Mouse (Mus musculus) intestine, embryonic 15.5 days (tissue): Measurements from ENCODE around the gene Gm7694. TPM values are rescaled to one million over a fixed set of nuclear protein-coding genes. Genes with fewer than 3 reads are reported as not detected.

Source experiments
- ATAC-seq: fragments of 200-750 bp; cut with Nextera tagmentation; 2 replicates; pipeline ENCODE4 v1.8.0; 2017; ENCODE audit warnings: moderate TSS enrichment, moderate library complexity
- H3K27ac ChIP-seq: fragments of 300-500 bp; sonication (generic); 2 replicates; pipeline ENCODE4 v1.5.1; 2015; ENCODE audit warnings: mild to moderate bottlenecking, inconsistent platforms
- H3K27me3 ChIP-seq: fragments of 300-500 bp; sonication (generic); replicated peaks from 2 replicates; pipeline ENCODE4 v1.6.1; 2015; ENCODE audit warnings: inconsistent platforms
- H3K36me3 ChIP-seq: fragments of 300-500 bp; sonication (generic); 2 replicates; pipeline ENCODE4 v1.6.1; 2015; ENCODE audit warnings: inconsistent platforms
- H3K4me1 ChIP-seq: fragments of 300-500 bp; sonication (generic); replicated peaks from 2 replicates; pipeline ENCODE4 v1.6.1; 2015; ENCODE audit warnings: inconsistent platforms
- H3K4me2 ChIP-seq: fragments of 300-500 bp; sonication (generic); replicated peaks from 2 replicates; pipeline ENCODE4 v1.6.1; 2015; ENCODE audit warnings: mild to moderate bottlenecking, inconsistent platforms
- H3K4me3 ChIP-seq: fragments of 300-500 bp; sonication (generic); replicated peaks from 2 replicates; pipeline ENCODE4 v1.5.1; 2015; ENCODE audit warnings: inconsistent platforms
- H3K9ac ChIP-seq: fragments of 300-500 bp; sonication (generic); 2 replicates; pipeline ENCODE4 v1.6.1; 2015; ENCODE audit warnings: inconsistent platforms
- H3K9me3 ChIP-seq: fragments of 300-500 bp; sonication (generic); 2 replicates; pipeline ENCODE4 v1.6.1; 2016; ENCODE audit warnings: inconsistent platforms
- WGBS: fragments of 180-500 bp; shearing (Covaris S2); methylation state at CpG from one replicate; pipeline ENCODE4 v1.1.7; 2015; 5-methylcytosine and 5-hydroxymethylcytosine counted together
- polyA plus RNA-seq: library from polyadenylated mRNA; unstranded; fragments of >200 nt; fragmentation: Nextera tagmentation; extraction: Ambion mirVana; gene quantifications from 2 replicates; pipeline ENCODE4 v1.2.1, GENCODE M21; 2015

The Gm7694 gene
- polyA plus RNA-seq, 1 experiment from 2014 or later, result 2.6 TPM

- no peaks in the 10 kb centered on the region for H3K36me3 ChIP-seq
- H3K9me3 ChIP-seq, result no peaks in the 10 kb centered on the region
These were observed 5.3 kb upstream of the Gm7694 start for GRCm38 (mm10) chr1:170311431-170311830.

GRCm38 (mm10) chr1:170308503-170308902 is 2.4 kb upstream of the Gm7694 start, which contains the start of gene Spata46:
Spata46 (plus strand) TSS chr1:170308803.
- Histone ChIP-seq H3K27me3 (no peaks in the 10 kb centered on the region), H3K9ac (no peak within 1 kb of the TSS), H3K4me1 (no peaks in the 10 kb centered on the region), H3K4me2 (no peak within 1 kb of the TSS), H3K36me3 (no peaks in the 10 kb centered on the region), H3K9me3 (no peaks in the 10 kb centered on the region), H3K4me3 (no peak within 1 kb of the TSS), H3K27ac (no peak within 1 kb of the TSS)
- ATAC-seq, result no peak
- WGBS, result 81% methylated on average over 4 of the region's 4 CpGs

More at GRCm38 (mm10) chr1:170311431-170311830, 5.3 kb upstream of the Gm7694 start:
- H3K4me3 ChIP-seq, result no peak overlapping the region
- WGBS, result 77% methylated on average over 6 of the region's 6 CpGs
- ATAC-seq, result no peak
- no peak overlapping the region for H3K27ac ChIP-seq
- H3K4me1 ChIP-seq, result no peaks in the 10 kb centered on the region
- no peaks in the 10 kb centered on the region for H3K27me3 ChIP-seq
- H3K4me2 ChIP-seq, result no peak overlapping the region
- no peak overlapping the region for H3K9ac ChIP-seq

GRCm38 (mm10) chr1:170305002-170305401 is 1.1 kb downstream of the Gm7694 start:
- Histone ChIP-seq H3K9ac (no peak overlapping the region), H3K27me3 (no peaks in the 10 kb centered on the region), H3K9me3 (no peaks in the 10 kb centered on the region), H3K36me3 (no peaks in the 10 kb centered on the region), H3K27ac (no peak overlapping the region), H3K4me2 (no peak overlapping the region), H3K4me3 (no peak overlapping the region), H3K4me1 (no peaks in the 10 kb centered on the region)
- no peak for ATAC-seq
- 89% methylated on average over 10 of the region's 10 CpGs for WGBS

GRCm38 (mm10) chr1:170303103-170303502 is 3.0 kb downstream of the Gm7694 start:
- Histone ChIP-seq H3K36me3 (no peaks in the 10 kb centered on the region), H3K4me3 (no peak overlapping the region), H3K9me3 (no peaks in the 10 kb centered on the region), H3K27me3 (no peaks in the 10 kb centered on the region), H3K4me2 (no peak overlapping the region), H3K27ac (no peak overlapping the region), H3K9ac (no peak overlapping the region), H3K4me1 (no peaks in the 10 kb centered on the region)
- WGBS, result 89% methylated on average over 6 of the region's 6 CpGs
- ATAC-seq, result no peak

DNA sequence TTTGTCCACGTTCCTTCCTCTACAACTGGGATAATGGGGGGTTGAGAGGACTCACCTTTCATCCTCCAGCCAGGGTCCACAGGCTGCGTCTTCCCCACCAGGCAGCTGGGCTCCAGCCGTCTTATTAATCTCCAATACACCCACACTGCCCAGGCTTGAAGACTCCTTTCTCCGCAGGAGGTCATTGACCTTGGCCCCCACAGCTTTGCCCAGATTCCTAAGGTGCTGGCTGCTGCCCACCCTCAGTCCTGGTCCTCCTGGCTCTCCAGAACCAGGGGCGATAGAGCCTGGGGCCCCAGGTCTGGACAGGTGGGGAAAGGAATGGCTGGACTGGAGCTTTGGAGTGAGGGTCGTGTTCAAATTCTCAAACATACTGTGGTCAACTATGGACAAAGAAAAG is 3.7 kb downstream of the Gm7694 start:
- WGBS, result 83% methylated on average over 6 of the region's 6 CpGs
- H3K27me3 ChIP-seq, result no peaks in the 10 kb centered on the region
- no peaks in the 10 kb centered on the region for H3K36me3 ChIP-seq
- H3K9me3 ChIP-seq, result no peaks in the 10 kb centered on the region
- ATAC-seq, result no peak
- H3K4me2 ChIP-seq, result no peak overlapping the region
- H3K9ac ChIP-seq, result no peak overlapping the region
- no peak overlapping the region for H3K27ac ChIP-seq
- no peak overlapping the region for H3K4me3 ChIP-seq
- H3K4me1 ChIP-seq, result no peaks in the 10 kb centered on the region

DNA sequence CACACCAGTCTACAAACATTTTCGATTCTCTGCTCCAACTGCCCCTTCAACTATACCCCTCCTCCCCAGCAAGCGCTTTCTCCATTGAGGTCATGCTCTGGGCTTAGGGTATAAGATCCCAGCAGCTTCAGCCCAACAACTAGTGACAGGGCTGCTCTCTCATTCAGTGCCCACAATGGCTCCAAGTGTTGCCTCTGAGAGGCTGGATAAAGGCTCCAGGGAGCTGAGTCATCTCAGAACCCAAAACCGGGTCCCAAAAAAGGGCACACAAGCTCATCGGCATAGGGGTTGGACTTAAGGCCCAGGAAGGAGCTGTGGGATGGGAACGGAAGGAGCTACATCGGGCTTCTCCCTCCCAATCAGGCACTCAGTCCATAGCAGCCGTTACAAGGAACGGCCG is 4.4 kb downstream of the Gm7694 start:
- Histone ChIP-seq H3K4me3 (no peak overlapping the region), H3K27ac (no peak overlapping the region), H3K4me2 (no peak overlapping the region), H3K4me1 (no peaks in the 10 kb centered on the region), H3K9ac (no peak overlapping the region), H3K27me3 (no peaks in the 10 kb centered on the region), H3K36me3 (no peaks in the 10 kb centered on the region), H3K9me3 (no peaks in the 10 kb centered on the region)
- 92% methylated on average over 9 of the region's 9 CpGs for WGBS
- no peak for ATAC-seq

DNA sequence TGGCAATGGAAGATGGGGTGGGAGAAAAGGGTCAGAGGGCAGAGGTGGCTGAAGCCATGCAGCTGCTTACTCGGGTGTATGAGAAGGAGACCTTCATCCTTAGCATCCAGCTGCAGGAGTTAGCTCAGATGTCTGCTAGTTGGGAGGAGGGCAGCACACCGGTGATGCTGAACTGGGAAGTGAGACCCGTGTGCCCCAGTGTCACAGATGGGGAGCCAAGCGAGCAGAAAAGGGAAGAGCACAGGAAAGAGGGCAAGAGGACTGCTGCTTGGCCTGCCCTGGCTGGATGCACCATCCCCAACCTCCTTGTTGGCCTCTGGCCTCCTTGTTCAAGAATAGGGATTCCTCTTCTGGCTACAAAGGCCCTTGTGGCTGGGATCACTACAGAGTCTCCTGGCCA is 6.6 kb downstream of the Gm7694 start:
- no peak overlapping the region for H3K27ac ChIP-seq
- H3K4me2 ChIP-seq, result no peak overlapping the region
- WGBS, result 70% methylated on average over 4 of the region's 4 CpGs
- H3K4me1 ChIP-seq, result no peaks in the 10 kb centered on the region
- H3K36me3 ChIP-seq, result no peaks in the 10 kb centered on the region
- ATAC-seq, result no peak
- H3K9me3 ChIP-seq, result no peaks in the 10 kb centered on the region
- no peak overlapping the region for H3K4me3 ChIP-seq
- no peak overlapping the region for H3K9ac ChIP-seq
- no peaks in the 10 kb centered on the region for H3K27me3 ChIP-seq

GRCm38 (mm10) chr1:170294786-170295570 is 11.2 kb downstream of the Gm7694 start:
- 72% methylated on average over 15 of the region's 15 CpGs for WGBS
- Histone ChIP-seq H3K36me3 (no peaks in the 10 kb centered on the region), H3K4me1 (no peaks in the 10 kb centered on the region), H3K27me3 (no peaks in the 10 kb centered on the region), H3K9me3 (no peaks in the 10 kb centered on the region), H3K9ac (no peak overlapping the region), H3K4me3 (no peak overlapping the region), H3K4me2 (no peak overlapping the region), H3K27ac (no peak overlapping the region)
- no peak for ATAC-seq

DNA sequence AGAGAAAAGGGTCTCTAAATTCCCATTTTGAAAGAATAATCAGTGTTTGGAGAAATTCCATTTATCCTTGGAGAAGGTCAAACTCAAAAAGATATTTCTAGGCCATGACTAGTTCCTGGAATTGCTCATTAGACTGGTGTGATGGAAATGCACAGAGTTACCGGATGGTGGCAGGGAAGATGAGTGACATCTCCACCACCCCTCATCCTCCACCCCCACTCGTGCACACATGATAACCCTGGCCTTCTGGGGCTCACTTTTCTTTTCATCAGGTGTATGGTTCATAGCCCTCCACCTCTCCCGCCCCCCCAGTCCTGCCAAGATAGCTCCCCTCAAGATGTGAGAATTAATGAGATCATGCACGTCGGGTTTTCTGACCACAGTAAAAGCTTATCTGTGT is 12.9 kb downstream of the Gm7694 start:
- H3K9ac ChIP-seq, result no peak overlapping the region
- H3K4me1 ChIP-seq, result no peaks in the 10 kb centered on the region
- H3K27ac ChIP-seq, result no peak overlapping the region
- no peaks in the 10 kb centered on the region for H3K36me3 ChIP-seq
- no peak for ATAC-seq
- 79% methylated on average over 5 of the region's 5 CpGs for WGBS
- no peaks in the 10 kb centered on the region for H3K9me3 ChIP-seq
- no peaks in the 10 kb centered on the region for H3K27me3 ChIP-seq
- H3K4me3 ChIP-seq, result no peak overlapping the region
- no peak overlapping the region for H3K4me2 ChIP-seq

- no peak overlapping the region for H3K27ac ChIP-seq
- no peak overlapping the region for H3K4me2 ChIP-seq
- WGBS, result 35% methylated on average over 9 of the region's 9 CpGs
- no peak overlapping the region for H3K9ac ChIP-seq
- no peaks in the 10 kb centered on the region for H3K36me3 ChIP-seq
- no peak overlapping the region for H3K4me3 ChIP-seq
- no peaks in the 10 kb centered on the region for H3K27me3 ChIP-seq
- H3K9me3 ChIP-seq, result no peaks in the 10 kb centered on the region
- ATAC-seq, result no peak
- no peaks in the 10 kb centered on the region for H3K4me1 ChIP-seq
These were observed 13.7 kb downstream of the Gm7694 start for GRCm38 (mm10) chr1:170292239-170292951.

- Histone ChIP-seq H3K4me2 (no peak overlapping the region), H3K9ac (no peak overlapping the region), H3K9me3 (no peaks in the 10 kb centered on the region), H3K4me3 (no peak overlapping the region), H3K4me1 (no peaks in the 10 kb centered on the region), H3K27me3 (no peaks in the 10 kb centered on the region), H3K36me3 (no peaks in the 10 kb centered on the region), H3K27ac (no peak overlapping the region)
- WGBS, result 69% methylated on average over 4 of the region's 4 CpGs
- no peak for ATAC-seq
These were observed 23.6 kb downstream of the Gm7694 start for GRCm38 (mm10) chr1:170282415-170283129.

GRCm38 (mm10) chr1:170277016-170277415 is 29.1 kb downstream of the Gm7694 start, which contains the start of gene Sh2d1b1:
Sh2d1b1 (plus strand) TSS chr1:170277320.
- ATAC-seq, result no peak
- no peaks in the 10 kb centered on the region for H3K4me1 ChIP-seq
- 60% methylated on average over 3 of the region's 3 CpGs for WGBS
- no peak within 1 kb of the TSS for H3K4me3 ChIP-seq
- no peak within 1 kb of the TSS for H3K27ac ChIP-seq
- H3K36me3 ChIP-seq, result no peaks in the 10 kb centered on the region
- no peaks in the 10 kb centered on the region for H3K9me3 ChIP-seq
- H3K9ac ChIP-seq, result no peak within 1 kb of the TSS
- no peak within 1 kb of the TSS for H3K4me2 ChIP-seq
- H3K27me3 ChIP-seq, result no peaks in the 10 kb centered on the region
